Mouse (Mus musculus): ENCODE results near the gene Polr2a. TPM values are rescaled to one million over a fixed set of nuclear protein-coding genes. Genes with fewer than 3 reads are reported as not detected.

Polr2a gene
- total and polyA plus RNA-seq, 3 experiments = 16.6 to 193 (median 73.9) TPM

- peak; percentile 64; the same call in 1 of the 2 replicates for TF ChIP-seq MYC (IDR thresholded peaks at IDR 0.05; ENCODE audit: low read depth, low read length)
Measured at GRCm38 (mm10) chr11:69754701-69755100, 3.7 kb downstream of the Polr2a start (continued).

GRCm38 (mm10) chr11:69754233-69754632 lies 4.2 kb downstream of the Polr2a start:
- TF ChIP-seq ZC3H11A (IDR thresholded peaks at IDR 0.05; ENCODE audit: low read depth, low read length) = no peak
- no peak for TF ChIP-seq POLR2A (IDR thresholded peaks at IDR 0.05; ENCODE audit: control insufficient read depth in 1 of 2, insufficient read depth in 1 of 2, low read depth in 1 of 2, low read length in 2 of 2, poor library complexity in 1 of 2)
- TF ChIP-seq USF1 (IDR thresholded peaks at IDR 0.05; ENCODE audit: low read depth, low read length) = no peak
- TF ChIP-seq BHLHE40 (IDR thresholded peaks at IDR 0.05; ENCODE audit: borderline replicate concordance, low read depth, low read length) = no peak
- no peak for TF ChIP-seq ELF1 (IDR thresholded peaks at IDR 0.05; ENCODE audit: low read depth, low read length)
- TF ChIP-seq SIN3A (IDR thresholded peaks at IDR 0.05; ENCODE audit: low read length) = no peak
- no peak for TF ChIP-seq NELFE (IDR thresholded peaks at IDR 0.05; ENCODE audit: low read depth, low read length)
- Histone ChIP-seq H3K9ac (ENCODE audit: control insufficient read depth, low read depth, low read length, poor library complexity, severe bottlenecking) (no peak overlapping the region), H3K9me3 (replicated peaks; ENCODE audit: insufficient read depth, low read length) (no peaks in the 10 kb centered on the region), H3K36me3 (ENCODE audit: control insufficient read depth in 1 of 2, insufficient read depth in 2 of 2, low read length in 2 of 2) (peaks cover 0 to 47% of the 10 kb centered on the region in 2 experiments; a peak in 2 of 4 replicates), H3K79me2 (ENCODE audit: control insufficient read depth, insufficient read depth, low read length, poor library complexity) (peaks cover 60% of the 10 kb centered on the region), H3K27ac (ENCODE audit: control insufficient read depth, low read depth, low read length) (no peak overlapping the region), H3K27me3 (ENCODE audit: control insufficient read depth in 1 of 2, insufficient read depth in 2 of 2, low read length in 2 of 2) (no peaks in the 10 kb centered on the region), H3K4me1 (ENCODE audit: control insufficient read depth in 1 of 2, insufficient read depth in 2 of 2, low read length in 2 of 2) (peaks cover 16 to 26% of the 10 kb centered on the region in 2 experiments), H3K4me3 (ENCODE audit: control insufficient read depth in 1 of 2, insufficient read depth in 1 of 2, low read depth in 2 of 2, low read length in 2 of 2) (no peak overlapping the region)
- DNase-seq (ENCODE audit: low read depth, low spot score) = no peak

GRCm38 (mm10) chr11:69752686-69753085 lies 5.8 kb downstream of the Polr2a start:
- Histone ChIP-seq H3K79me2 (ENCODE audit: control insufficient read depth, insufficient read depth, low read length, poor library complexity) (peaks cover 54% of the 10 kb centered on the region), H3K36me3 (ENCODE audit: control insufficient read depth in 1 of 2, insufficient read depth in 2 of 2, low read length in 2 of 2) (peaks cover 4 to 47% of the 10 kb centered on the region in 2 experiments; a peak in 3 of 4 replicates), H3K4me3 (ENCODE audit: control insufficient read depth in 1 of 2, insufficient read depth in 1 of 2, low read depth in 2 of 2, low read length in 2 of 2) (no peak overlapping the region), H3K4me1 (ENCODE audit: control insufficient read depth in 1 of 2, insufficient read depth in 2 of 2, low read length in 2 of 2) (peaks cover 16 to 26% of the 10 kb centered on the region in 2 experiments), H3K9ac (ENCODE audit: control insufficient read depth, low read depth, low read length, poor library complexity, severe bottlenecking) (no peak overlapping the region), H3K27me3 (ENCODE audit: control insufficient read depth in 1 of 2, insufficient read depth in 2 of 2, low read length in 2 of 2) (no peaks in the 10 kb centered on the region), H3K27ac (ENCODE audit: control insufficient read depth, low read depth, low read length) (no peak overlapping the region), H3K9me3 (replicated peaks; ENCODE audit: insufficient read depth, low read length) (no peaks in the 10 kb centered on the region)
- peak; percentile 35 for DNase-seq (ENCODE audit: low read depth, low spot score)
- TF ChIP-seq TCF12 (IDR thresholded peaks at IDR 0.05; ENCODE audit: low read depth, low read length) = no peak
- no peak for TF ChIP-seq GATA1 (IDR thresholded peaks at IDR 0.05; ENCODE audit: low read depth, low read length)
- no peak for TF ChIP-seq ELF1 (IDR thresholded peaks at IDR 0.05; ENCODE audit: low read depth, low read length)
- no peak for TF ChIP-seq MAX (IDR thresholded peaks at IDR 0.05; ENCODE audit: low read length)
- TF ChIP-seq JUND (IDR thresholded peaks at IDR 0.05; ENCODE audit: low read depth, low read length) = no peak
- TF ChIP-seq ZC3H11A (IDR thresholded peaks at IDR 0.05; ENCODE audit: low read depth, low read length) = no peak
- no peak for TF ChIP-seq HCFC1 (IDR thresholded peaks at IDR 0.05; ENCODE audit: low read depth, low read length)
- no peak for TF ChIP-seq USF1 (IDR thresholded peaks at IDR 0.05; ENCODE audit: low read depth, low read length)
